Mouse (Mus musculus) liver, embryonic 13.5 days (tissue): ENCODE results near the gene Slc8b1. TPM values are rescaled to one million over a fixed set of nuclear protein-coding genes. Genes with fewer than 3 reads are reported as not detected.

Experiments
- ATAC-seq: fragments of 200-750 bp; cut with Nextera tagmentation; 2 replicates; pipeline ENCODE4 v1.8.0; 2017; ENCODE audit warnings: low read depth, mild to moderate bottlenecking, moderate number of reproducible peaks, moderate library complexity
- DNase-seq: peaks from one replicate; pipeline ENCODE4 v3.0.0; 2022
- H3K27ac ChIP-seq: fragments of 300-500 bp; sonication (generic); 2 replicates; pipeline ENCODE4 v1.5.1; 2015; ENCODE audit warnings: moderate library complexity, mild to moderate bottlenecking, inconsistent platforms
- H3K27me3 ChIP-seq: fragments of 300-500 bp; sonication (generic); 2 replicates; pipeline ENCODE4 v1.6.1; 2015; ENCODE audit warnings: mild to moderate bottlenecking, inconsistent platforms
- H3K36me3 ChIP-seq: fragments of 300-500 bp; sonication (generic); 2 replicates; pipeline ENCODE4 v1.6.1; 2015; ENCODE audit warnings: mild to moderate bottlenecking, inconsistent platforms
- H3K4me1 ChIP-seq: fragments of 300-500 bp; sonication (generic); replicated peaks from 2 replicates; pipeline ENCODE4 v1.6.1; 2015; ENCODE audit warnings: inconsistent platforms
- H3K4me2 ChIP-seq: fragments of 300-500 bp; sonication (generic); 2 replicates; pipeline ENCODE4 v1.6.1; 2015; ENCODE audit warnings: inconsistent platforms, mild to moderate bottlenecking, moderate library complexity
- H3K4me3 ChIP-seq: fragments of 300-500 bp; sonication (generic); replicated peaks from 2 replicates; pipeline ENCODE4 v1.5.1; 2015; ENCODE audit warnings: mild to moderate bottlenecking, inconsistent platforms
- H3K9ac ChIP-seq: fragments of 300-500 bp; sonication (generic); 2 replicates; pipeline ENCODE4 v1.6.1; 2015; ENCODE audit warnings: mild to moderate bottlenecking, inconsistent platforms
- H3K9me3 ChIP-seq: fragments of 300-500 bp; sonication (generic); replicated peaks from 2 replicates; pipeline ENCODE4 v1.6.1; 2016; ENCODE audit warnings: inconsistent platforms
- WGBS: fragments of 180-500 bp; shearing (Covaris S2); methylation state at CpG from one replicate; pipeline ENCODE4 v1.1.7; 2015; ENCODE audit not compliant: insufficient replicate concordance; 5-methylcytosine and 5-hydroxymethylcytosine counted together
- polyA plus RNA-seq: library from polyadenylated mRNA; unstranded; fragments of >200 nt; fragmentation: Nextera tagmentation; extraction: Ambion mirVana; gene quantifications from 2 replicates; pipeline ENCODE4 v1.2.1, GENCODE M21; 2015

Slc8b1 gene
- polyA plus RNA-seq, 1 experiment from 2014 or later, result 4.0 TPM

GRCm38 (mm10) chr5:120568964-120569363 lies 58.0 kb downstream of the Slc8b1 start:
- no peak overlapping the region for H3K4me2 ChIP-seq
- H3K27me3 ChIP-seq, result no peaks in the 10 kb centered on the region
- H3K4me3 ChIP-seq, result no peak overlapping the region
- ATAC-seq (no peak), DNase-seq (no peak)
- H3K9me3 ChIP-seq, result no peaks in the 10 kb centered on the region
- 54% methylated on average over 4 of the region's 4 CpGs for WGBS
- peaks cover 21% of the 10 kb centered on the region for H3K36me3 ChIP-seq
- H3K27ac ChIP-seq, result no peak overlapping the region
- H3K9ac ChIP-seq, result no peak overlapping the region
- peaks cover 79% of the 10 kb centered on the region for H3K4me1 ChIP-seq

- Histone ChIP-seq H3K36me3 (peaks cover 28% of the 10 kb centered on the region), H3K27ac (no peak overlapping the region), H3K9ac (no peak overlapping the region), H3K27me3 (no peaks in the 10 kb centered on the region), H3K4me2 (no peak overlapping the region), H3K9me3 (no peaks in the 10 kb centered on the region), H3K4me1 (peaks cover 76% of the 10 kb centered on the region), H3K4me3 (no peak overlapping the region)
- ATAC-seq (no peak), DNase-seq (no peak)
- WGBS, result 93% methylated on average over 3 of the region's 3 CpGs
Measured at GRCm38 (mm10) chr5:120569791-120570190, 58.8 kb downstream of the Slc8b1 start.

GRCm38 (mm10) chr5:120570289-120570897 lies 59.4 kb downstream of the Slc8b1 start:
- Histone ChIP-seq H3K36me3 (peaks cover 31% of the 10 kb centered on the region), H3K4me3 (no peak overlapping the region), H3K27me3 (no peaks in the 10 kb centered on the region), H3K4me1 (peaks cover 76% of the 10 kb centered on the region), H3K4me2 (no peak overlapping the region), H3K27ac (no peak overlapping the region), H3K9me3 (no peaks in the 10 kb centered on the region), H3K9ac (no peak overlapping the region)
- WGBS, result 74% methylated on average over 11 of the region's 11 CpGs
- no peak for ATAC-seq
- DNase-seq, result no peak

GRCm38 (mm10) chr5:120571056-120571740 lies 60.2 kb downstream of the Slc8b1 start:
- H3K4me2 ChIP-seq, result no peak overlapping the region
- H3K27ac ChIP-seq, result no peak overlapping the region; the same call in 1 of the 2 replicates
- no peak overlapping the region for H3K9ac ChIP-seq
- peaks cover 75% of the 10 kb centered on the region for H3K4me1 ChIP-seq
- no peak for DNase-seq
- no peaks in the 10 kb centered on the region for H3K27me3 ChIP-seq
- ATAC-seq, result no peak
- WGBS, result 84% methylated on average over 14 of the region's 14 CpGs
- peaks cover 31% of the 10 kb centered on the region; the same call in 1 of the 2 replicates for H3K36me3 ChIP-seq
- H3K4me3 ChIP-seq, result no peak overlapping the region
- no peaks in the 10 kb centered on the region for H3K9me3 ChIP-seq

GRCm38 (mm10) chr5:120574469-120575063 lies 63.6 kb downstream of the Slc8b1 start:
- H3K36me3 ChIP-seq, result peaks cover 35% of the 10 kb centered on the region
- DNase-seq, result no peak
- no peak overlapping the region for H3K4me2 ChIP-seq
- no peak for ATAC-seq
- no peak overlapping the region for H3K27ac ChIP-seq
- no peaks in the 10 kb centered on the region for H3K27me3 ChIP-seq
- H3K9me3 ChIP-seq, result no peaks in the 10 kb centered on the region
- WGBS, result 68% methylated on average over 10 of the region's 10 CpGs
- no peak overlapping the region for H3K4me3 ChIP-seq
- H3K9ac ChIP-seq, result no peak overlapping the region
- H3K4me1 ChIP-seq, result peaks cover 76% of the 10 kb centered on the region

GRCm38 (mm10) chr5:120576781-120577301 lies 65.9 kb downstream of the Slc8b1 start:
- H3K9ac ChIP-seq, result peak overlapping the region; percentile 76
- peaks cover 69% of the 10 kb centered on the region for H3K4me1 ChIP-seq
- no peaks in the 10 kb centered on the region for H3K9me3 ChIP-seq
- WGBS, result 39% methylated on average over 11 of the region's 11 CpGs
- peak overlapping the region; percentile 99 for H3K27ac ChIP-seq
- H3K4me2 ChIP-seq, result peak overlapping the region; percentile 73
- peak overlapping the region; percentile 23; the same call in 1 of the 2 replicates for H3K4me3 ChIP-seq
- H3K27me3 ChIP-seq, result no peaks in the 10 kb centered on the region
- no peak for DNase-seq
- ATAC-seq, result peak; percentile 86
- peaks cover 48% of the 10 kb centered on the region for H3K36me3 ChIP-seq

- H3K4me2 ChIP-seq, result peak overlapping the region; percentile 73
- H3K36me3 ChIP-seq, result peaks cover 58% of the 10 kb centered on the region
- DNase-seq (peak; percentile 77), ATAC-seq (peak; percentile 73)
- H3K27me3 ChIP-seq, result no peaks in the 10 kb centered on the region
- H3K9me3 ChIP-seq, result no peaks in the 10 kb centered on the region
- WGBS, result 29% methylated on average over 10 of the region's 10 CpGs
- H3K4me1 ChIP-seq, result peaks cover 80% of the 10 kb centered on the region
- peak overlapping the region; percentile 99 for H3K27ac ChIP-seq
- peak overlapping the region; percentile 43 for H3K4me3 ChIP-seq
- H3K9ac ChIP-seq, result peak overlapping the region; percentile 76
Measured at GRCm38 (mm10) chr5:120577935-120578441, 67.0 kb downstream of the Slc8b1 start.

- 35% methylated on average over 12 of the region's 12 CpGs for WGBS
- H3K4me2 ChIP-seq, result peak overlapping the region; percentile 73
- H3K4me1 ChIP-seq, result peaks cover 86% of the 10 kb centered on the region
- H3K27me3 ChIP-seq, result no peaks in the 10 kb centered on the region
- peak overlapping the region; percentile 99 for H3K27ac ChIP-seq
- H3K4me3 ChIP-seq, result peak overlapping the region; percentile 43
- no peak for DNase-seq
- H3K9me3 ChIP-seq, result no peaks in the 10 kb centered on the region
- H3K9ac ChIP-seq, result peak overlapping the region; percentile 76
- H3K36me3 ChIP-seq, result peaks cover 61% of the 10 kb centered on the region
- ATAC-seq, result peak; percentile 23
Measured at GRCm38 (mm10) chr5:120578504-120579081, 67.6 kb downstream of the Slc8b1 start.

- Histone ChIP-seq H3K9me3 (no peaks in the 10 kb centered on the region), H3K27me3 (no peaks in the 10 kb centered on the region), H3K36me3 (peaks cover 66% of the 10 kb centered on the region), H3K4me1 (peaks cover 91% of the 10 kb centered on the region), H3K4me2 (peak overlapping the region; percentile 73), H3K27ac (peak overlapping the region; percentile 99), H3K4me3 (peak overlapping the region; percentile 43), H3K9ac (peak overlapping the region; percentile 76)
- DNase-seq (no peak), ATAC-seq (no peak)
- 56% methylated on average over 26 of the region's 26 CpGs for WGBS
Measured at GRCm38 (mm10) chr5:120579211-120579897, 68.4 kb downstream of the Slc8b1 start.

- no peak overlapping the region for H3K9ac ChIP-seq
- peaks cover 91% of the 10 kb centered on the region for H3K4me1 ChIP-seq
Measured at GRCm38 (mm10) chr5:120579898-120580626, 69.1 kb downstream of the Slc8b1 start.

More at GRCm38 (mm10) chr5:120579898-120580626, 69.1 kb downstream of the Slc8b1 start:
- Histone ChIP-seq H3K4me3 (no peak overlapping the region), H3K36me3 (peaks cover 66% of the 10 kb centered on the region), H3K4me2 (no peak overlapping the region), H3K27ac (peak overlapping the region; percentile 99), H3K9me3 (no peaks in the 10 kb centered on the region), H3K27me3 (no peaks in the 10 kb centered on the region)
- DNase-seq (no peak), ATAC-seq (no peak)
- whole genome bisulfite sequencing, result 90% methylated on average over 26 of the region's 26 CpGs
